Mouse (Mus musculus) kidney, postnatal 25 days (tissue): ENCODE measurements around the gene Cacna1e.

Experiments
- DNase-seq, 2 experiments: peaks; one replicate each; pipeline ENCODE4 v3.0.0; 2021; ENCODE audit warnings: mixed read lengths in 2 of 2

Cacna1e gene

DNA sequence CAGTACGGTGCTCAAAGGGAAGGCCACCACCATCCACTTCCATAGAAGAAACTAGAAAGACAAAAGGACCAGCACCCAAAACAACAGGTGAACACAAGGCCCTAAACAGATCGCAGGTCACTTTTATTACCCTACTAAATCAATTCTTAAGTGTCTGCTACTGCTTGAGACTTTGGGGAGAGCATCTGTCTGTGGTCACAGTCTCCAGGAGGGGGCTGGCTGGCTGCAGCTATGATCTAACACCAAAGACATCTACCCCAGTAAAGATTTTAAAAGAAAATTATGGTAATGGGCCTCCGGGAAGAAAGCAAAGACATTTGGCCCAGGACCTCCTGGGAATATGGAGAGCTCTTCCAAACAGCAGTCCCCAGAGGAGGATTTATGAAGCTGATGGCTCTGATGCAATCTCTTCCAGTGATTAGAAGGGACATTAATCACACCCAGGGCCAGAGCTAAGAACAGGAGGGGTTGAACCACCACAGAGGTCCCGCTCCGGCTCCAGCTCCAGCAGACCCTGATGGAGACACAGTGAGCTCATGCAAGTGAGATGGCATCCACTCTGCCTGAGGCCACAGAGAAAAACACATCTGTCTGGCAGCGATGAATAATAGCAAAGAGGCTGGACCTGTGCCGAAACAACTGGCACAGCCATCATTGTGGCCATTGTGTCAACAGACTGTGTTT lies 178.3 kb downstream of the Cacna1e start:
- DNase-seq, result no peak

DNA sequence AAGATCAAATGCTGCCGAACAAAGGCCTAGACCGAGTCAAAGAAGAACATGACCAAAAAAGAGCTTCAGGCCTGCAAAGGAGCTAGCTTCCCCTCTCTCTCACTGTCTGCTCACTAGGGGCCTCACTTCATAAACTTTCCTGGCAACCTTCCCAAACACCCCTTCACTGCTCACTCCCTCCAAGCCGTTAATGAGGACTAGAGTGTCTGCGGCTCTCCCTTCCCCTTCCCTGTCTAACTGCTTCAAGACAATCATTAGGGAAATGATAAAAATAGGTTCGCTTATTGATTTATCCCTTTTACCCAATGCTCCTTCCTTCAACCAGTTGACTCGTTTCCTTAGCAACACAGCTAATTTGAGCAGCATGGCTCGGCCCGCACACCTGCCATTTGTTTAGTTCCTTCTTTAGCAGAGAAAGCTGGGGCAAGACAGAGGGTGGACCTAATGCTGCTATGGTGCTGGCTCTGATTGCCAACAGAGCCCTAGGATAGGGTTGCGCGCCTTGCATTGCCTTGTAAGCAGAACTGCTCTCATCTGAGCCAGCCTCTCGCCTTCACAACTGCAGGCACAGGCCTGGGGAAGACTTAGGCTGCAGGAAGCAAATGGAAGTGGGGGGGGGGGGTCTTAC lies 179.6 kb downstream of the Cacna1e start:
- DNase-seq, result no peak

DNA sequence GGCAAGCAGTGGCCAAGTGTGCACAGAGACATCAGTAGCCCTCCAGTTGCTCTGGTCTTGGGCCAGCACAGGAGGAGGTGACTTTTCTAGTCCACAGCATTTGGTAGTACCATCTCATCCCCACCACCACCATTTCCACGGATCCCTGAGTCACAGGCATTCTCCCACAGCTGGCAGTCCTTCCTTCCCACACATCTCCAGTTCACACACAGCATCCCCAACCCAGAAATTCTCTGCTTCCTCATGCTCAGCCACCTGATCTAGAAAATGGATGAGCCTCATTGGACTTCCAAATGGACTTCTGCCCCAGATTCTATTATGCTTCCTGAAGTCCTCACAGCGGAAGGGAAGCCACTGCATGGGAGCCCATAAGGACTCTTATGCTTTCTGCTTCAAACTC lies 181.7 kb downstream of the Cacna1e start:
- DNase-seq, result no peak

DNA sequence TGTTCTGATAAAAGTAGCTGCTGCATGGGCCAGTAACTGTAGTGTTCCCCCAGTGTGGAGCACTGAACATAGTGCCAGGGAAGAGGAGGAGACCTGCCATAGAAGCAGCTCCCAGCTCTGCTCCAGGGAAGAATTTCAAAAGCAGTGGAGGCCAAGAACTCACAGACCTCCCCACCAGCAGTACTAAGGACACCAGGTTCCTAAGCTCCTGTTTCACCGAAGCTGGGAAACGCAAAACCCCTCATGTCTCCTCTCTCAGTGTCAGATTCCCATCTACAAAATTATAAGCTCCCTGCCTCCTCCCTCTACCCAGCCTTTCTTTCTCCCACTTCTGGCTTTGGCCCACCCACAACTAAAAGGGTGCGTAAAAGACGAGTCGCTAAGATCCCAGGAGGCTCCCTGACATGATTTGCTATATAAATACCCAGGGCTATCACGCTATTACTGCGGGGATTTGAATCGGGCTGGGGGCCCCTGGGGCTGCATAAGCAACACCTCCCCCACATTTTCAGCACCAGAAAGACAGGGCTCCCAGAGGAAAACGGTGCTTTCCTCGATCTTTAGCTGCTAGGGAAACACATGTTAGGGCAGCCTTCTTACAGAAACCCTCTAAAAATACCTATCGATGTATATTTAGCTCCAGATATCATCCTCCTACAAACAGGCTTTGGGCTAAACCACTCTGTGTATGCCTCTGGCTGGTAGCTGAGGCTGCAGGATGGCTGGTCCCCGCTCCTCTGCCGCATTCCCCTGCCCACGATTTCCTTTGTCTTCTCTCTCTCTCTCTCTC lies 195.2 kb downstream of the Cacna1e start:
- no peak for DNase-seq

DNA sequence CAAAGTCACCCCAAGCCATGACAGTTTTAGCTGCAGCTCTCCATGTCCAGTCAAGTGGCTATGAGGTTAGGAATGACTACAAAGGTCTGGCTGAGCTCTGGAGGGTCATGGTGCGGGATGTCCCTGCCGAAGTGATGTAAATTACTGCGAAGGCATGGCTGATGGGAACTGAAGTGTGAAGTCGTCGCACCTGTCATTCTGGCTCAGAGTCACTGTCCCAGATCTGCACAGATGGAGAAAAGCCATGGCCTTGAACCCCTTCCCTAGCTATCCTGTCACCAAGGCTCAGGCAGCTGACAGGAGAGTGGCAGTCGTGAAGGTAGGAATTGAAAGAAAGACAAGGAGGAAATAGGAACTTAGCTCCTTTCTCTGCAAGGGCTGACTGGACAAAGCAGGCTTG lies 197.4 kb downstream of the Cacna1e start:
- DNase-seq, result no peak

DNA sequence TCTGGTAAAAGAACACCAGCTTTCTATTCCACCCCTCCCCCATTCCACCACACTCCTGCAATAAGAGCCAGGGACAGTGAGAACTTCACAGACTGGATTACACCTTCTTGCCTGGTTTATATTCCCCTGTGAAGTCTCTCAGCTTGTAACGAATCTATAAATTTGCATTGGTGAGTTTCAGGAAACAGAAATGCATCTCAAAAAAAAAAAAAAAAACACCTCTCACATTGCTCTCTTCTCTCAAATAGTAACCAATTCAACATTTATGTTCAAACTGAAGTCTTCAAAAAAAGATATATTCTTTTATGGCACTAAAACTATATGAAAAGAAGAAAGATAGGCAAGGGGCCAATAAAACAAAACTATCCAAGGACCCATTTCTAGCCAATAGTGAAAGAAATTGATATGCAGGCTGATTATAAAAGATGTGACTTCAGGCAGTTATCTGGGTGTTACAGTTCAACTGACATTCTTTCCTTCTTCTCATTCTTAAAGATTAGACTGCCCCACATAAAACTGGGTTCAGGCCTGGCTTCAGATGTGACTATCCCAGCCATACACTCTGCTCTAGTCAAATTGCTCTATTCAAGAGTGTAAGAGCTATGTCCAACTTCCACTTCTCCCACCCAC lies 200.7 kb downstream of the Cacna1e start:
- DNase-seq, result no peak

DNA sequence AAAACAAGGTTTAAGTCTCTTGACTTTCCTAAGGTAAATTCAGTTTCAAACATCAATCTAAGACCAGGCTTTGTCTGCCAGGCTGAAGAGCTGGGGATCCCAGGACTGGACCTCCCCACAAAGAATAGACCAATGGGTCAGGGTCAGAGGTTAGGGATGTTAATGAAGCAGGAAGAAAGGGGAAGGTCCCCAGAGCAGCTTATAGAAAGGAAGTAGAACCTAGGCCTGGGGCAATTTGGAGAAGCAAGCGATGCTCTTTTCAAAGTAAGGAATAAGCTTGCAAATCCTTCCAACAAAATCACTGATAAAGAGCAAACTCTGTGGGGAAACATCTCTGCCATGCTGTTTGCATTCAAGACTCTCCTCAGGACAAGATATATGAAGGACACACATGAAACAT lies 205.3 kb downstream of the Cacna1e start:
- no peak for DNase-seq

DNA sequence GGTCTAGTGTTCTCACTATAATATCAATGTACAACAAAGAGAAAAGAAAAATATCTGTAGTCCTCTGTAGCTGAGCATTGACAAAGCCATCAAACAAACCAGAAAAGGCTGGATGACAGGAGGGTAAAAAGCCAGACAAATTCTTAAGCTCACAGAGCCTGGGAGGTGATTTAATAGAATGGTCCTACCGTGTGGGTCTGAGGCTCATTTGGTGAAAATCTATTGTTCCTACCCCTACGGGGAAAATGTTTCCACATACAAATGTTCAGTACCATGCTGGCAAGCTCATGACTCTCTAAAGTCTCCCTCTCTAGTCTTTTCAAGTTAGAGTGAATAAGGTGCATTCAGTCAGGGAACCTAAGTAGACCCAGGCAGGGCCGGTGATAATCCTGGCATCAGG lies 206.2 kb downstream of the Cacna1e start:
- DNase-seq, result no peak

DNA sequence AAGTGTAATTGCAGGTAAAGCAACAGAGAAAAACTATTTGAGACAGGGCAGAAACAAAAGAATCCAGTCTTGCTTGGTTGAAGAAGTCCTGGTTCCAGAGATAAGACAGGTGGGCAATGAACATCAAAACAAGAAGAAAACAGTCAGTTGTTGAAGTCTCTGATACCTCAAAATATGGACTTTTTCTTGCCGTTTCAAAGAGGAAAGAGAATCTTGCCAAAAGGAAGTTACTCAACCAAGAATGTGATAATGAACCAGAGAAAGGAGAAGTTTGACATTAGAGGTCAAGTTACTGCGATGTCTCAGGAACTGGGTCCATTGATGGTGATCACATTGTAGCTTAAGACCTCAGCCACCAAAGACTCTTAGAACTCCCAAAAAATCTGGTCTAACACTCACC lies 206.6 kb downstream of the Cacna1e start:
- no peak for DNase-seq

DNA sequence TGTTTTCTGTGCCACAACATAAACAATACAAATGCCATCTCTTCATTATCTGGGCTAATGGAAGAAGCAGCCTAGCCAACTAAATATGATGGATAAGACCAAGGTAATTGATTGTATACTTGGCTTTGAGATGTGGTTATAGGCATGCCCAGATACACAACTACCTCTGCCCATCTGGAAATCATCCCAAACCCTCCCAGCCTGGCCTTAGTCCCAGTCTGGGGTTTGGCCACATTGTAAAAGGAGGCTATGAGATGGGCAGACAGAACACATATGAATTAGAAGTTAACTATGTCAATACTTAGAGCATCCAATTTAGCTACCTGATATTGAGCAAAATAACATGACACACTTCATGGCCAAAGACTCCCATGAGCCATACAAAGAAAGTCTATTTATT lies 220.6 kb downstream of the Cacna1e start:
- no peak for DNase-seq

DNA sequence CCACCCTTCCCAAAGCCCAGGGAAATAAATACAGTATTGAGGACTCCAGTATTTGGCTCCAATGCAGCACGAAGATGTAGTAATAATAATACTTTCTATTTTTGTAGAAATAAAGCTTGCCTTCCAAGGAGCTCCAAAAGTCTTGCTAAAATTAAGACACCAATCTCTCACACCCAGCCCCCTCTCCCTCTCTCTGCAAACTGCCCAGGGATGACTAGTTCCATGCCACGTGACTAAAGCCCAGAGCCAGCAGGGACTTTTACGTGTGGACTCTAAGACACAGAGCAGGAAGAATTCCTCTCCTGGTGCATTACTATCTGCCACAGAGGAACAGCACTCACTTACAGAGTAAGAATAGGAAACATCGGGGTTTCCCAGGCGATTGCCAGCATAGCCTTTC lies 222.3 kb downstream of the Cacna1e start:
- DNase-seq, result no peak

DNA sequence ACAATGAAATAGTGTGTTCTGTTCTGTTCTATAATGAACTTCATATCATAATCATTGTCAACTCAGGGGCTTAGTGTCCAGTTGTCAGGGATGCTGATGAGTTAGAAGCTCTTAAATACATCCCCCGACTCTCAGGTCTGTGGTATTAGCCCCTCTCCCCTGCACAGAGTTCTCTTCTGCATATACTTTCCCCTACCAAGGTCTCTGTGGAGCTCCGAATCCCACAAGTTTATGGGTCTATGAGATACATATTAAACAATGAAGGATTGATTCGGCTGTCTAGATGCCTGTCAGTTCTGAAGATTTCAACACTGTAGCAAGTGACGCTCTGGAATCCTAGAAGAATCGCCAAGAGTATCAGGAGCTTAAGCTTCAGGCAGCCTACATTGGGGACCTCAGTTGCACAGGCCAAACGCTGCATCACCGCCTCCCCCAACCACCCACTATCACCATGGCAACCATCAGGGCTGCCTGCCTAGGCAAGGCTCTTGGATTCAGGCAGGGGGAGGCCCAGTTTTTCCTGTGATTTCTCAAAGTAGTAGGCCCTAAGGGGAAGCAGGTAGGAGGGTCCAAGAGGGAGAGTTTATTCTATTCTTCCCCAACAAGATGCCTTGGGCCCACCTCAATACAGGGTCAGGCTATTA lies 223.0 kb downstream of the Cacna1e start:
- DNase-seq, result no peak

DNA sequence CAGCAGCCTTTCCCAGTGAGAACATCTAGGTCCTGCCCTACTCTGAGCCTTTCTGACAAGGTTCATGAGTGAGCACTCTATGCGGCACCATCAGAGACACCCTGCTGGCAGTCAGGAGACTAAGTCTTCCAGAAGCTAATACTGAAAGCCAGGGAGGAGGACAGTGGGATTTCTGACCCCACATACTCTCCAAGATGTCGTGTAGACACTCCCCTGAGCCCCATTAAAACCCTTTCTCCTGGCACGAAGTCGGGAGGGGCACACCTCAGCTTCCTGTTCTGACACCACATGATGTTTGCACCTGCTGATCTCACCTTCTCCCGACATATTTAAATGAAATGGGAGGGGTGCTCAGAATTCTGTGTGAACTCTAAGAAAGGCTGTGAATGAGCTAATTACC lies 226.9 kb downstream of the Cacna1e start:
- no peak for DNase-seq

DNA sequence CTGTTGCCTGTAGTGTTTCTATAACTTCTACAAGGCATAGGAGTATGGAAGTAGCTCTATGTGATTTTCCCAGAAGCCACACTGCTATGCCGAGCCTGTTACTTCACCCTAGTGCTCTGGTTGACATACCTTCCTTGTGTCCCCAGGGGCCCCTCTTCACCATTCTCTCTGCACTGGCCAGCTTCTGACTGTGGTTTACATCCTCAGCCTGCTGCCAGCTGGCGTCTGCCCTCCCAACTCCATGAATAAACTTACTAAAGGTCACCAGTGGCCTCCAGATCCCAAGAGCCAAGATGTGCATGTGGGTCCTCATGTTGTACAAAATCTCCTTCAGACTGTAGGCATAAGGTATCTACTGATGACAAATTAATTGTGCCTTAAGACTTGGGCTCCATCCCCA lies 230.3 kb downstream of the Cacna1e start:
- DNase-seq, result no peak

DNA sequence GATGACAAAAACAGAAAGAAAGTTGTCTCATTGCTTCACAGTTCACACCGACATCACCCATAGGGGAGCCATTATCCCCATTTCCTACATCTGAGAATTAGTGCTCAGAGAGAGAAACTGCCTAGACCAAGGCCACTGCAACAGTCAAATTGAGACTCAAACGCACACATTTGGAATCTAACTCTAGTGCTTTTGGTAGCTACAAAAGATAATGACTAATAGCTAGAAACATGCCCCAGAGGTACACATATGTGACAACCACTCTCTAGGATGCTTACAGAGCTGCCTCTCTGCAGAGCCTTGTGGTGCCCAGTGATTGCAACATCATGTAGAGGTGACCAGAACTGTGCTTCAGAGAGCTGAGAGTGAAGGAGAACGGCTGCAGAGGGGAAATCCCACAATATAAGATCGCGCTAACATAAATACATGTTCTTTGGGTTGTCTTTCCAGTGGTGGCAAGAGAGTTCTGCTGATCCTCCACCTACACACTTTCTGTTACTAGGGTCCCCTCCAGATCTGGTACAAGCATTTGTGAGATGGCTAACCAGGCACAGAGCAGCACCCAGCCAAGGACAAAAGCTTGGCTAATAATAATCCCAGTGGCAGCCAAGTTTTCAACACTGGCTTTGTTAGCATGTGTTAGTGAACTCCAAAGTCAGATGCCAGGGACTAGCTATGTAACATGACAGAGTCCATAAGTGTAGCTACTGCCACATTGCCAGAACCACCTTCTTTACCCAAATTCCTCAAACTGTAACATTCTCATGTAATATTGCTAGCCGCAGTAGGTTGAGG lies 237.9 kb downstream of the Cacna1e start:
- no peak for DNase-seq

DNA sequence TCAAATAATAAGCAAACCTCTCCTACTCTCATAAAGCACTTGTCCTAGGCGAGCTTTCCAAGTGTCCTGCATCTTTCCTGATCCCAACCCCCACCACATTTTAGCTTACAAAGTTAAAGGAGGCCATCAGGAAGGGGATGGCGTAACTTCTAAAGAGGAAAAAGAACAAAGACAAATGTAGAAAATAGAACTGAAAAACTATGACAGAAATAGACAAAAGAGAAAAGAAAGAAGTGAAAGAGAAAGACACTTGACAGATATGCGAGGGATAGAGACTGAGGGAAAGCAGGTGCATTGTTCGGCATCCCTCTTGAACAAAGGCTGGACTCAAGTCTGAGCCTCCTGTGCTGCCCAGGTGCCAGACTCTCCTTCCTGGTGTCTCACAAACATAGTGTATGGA lies 246.5 kb downstream of the Cacna1e start:
- no peak for DNase-seq

DNA sequence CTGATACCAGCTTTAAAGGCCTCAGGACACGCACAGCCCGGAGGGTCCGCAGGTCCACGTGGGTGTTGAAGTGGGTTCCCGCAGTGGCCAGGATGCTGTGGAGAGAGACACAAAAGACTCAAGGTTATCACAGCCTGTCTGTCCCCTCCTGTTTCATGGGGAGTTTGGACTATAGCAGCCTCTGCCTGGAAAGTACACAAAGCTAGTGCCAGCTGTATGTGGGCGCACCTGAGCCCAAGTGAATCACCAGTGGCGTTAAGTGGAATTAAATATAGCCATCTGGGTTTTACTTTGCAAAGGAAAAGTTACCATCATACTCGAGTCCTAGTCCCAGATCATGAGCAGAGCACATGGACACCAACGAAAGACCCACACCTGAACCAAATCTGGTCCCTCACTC lies 248.5 kb downstream of the Cacna1e start:
- DNase-seq, result no peak

DNA sequence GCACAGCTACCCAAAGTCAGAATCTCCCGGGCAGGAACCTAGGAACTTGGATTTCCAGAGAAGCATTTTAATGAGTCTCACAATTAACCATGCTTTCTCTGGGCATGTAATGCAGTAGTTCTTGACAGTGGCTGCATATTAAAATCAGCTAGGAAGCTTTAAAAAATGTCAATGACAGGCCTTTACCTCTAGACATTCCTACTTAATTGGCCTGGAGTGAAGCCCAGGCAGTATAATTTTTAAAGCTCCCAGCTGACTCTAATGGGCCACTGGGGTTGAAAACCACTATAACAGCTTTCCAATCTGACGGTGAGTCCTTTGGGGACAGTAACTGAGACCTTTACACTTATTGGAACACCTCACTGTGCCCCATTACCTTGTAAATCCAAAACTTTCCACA lies 251.4 kb downstream of the Cacna1e start:
- no peak for DNase-seq

DNA sequence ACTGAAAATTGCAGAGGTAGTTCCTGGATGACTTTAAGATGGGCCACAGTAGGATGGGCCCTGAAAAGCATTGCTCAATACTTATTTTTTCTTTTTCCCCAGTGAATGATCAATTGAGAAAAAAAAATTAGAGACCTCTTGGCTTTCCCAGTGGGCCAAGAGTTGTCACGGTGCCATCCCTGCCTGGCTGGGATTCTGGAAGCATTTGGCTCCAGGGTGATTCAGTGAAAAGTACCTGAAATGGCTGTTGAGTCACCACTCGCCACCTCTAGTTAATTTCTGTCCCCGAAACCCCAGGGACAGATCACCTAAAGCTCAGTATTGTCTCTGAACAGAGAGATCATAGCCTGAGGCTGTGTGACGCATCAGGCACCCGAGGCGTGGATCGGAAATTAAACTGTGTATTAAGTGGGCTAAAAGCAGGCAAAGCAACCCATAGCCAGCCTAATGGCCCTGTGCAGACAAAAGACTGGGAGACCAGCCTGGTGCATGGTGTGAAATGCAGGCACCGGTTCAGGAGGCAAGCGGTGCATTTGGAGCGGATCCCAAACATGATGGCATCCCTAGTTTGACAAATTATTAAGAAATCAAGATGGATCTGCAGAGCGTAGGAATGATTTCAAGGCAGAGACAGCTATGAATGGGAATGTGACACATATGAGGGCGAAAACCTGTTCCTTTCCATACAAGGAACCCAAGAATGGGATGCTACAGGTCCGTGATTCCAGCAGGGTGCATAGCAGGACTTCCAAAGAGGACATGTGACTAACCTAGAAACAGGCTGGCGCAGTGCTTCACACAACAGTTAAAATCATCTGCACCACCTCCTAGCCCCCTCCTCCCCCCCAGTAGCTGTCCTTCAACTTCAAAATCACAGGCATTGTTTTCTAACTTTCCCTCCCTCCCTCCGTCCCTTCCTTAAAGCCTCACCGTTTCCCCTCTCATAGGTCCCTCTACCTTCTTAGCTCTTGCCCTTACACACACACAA lies 261.3 kb downstream of the Cacna1e start:
- DNase-seq, result no peak

DNA sequence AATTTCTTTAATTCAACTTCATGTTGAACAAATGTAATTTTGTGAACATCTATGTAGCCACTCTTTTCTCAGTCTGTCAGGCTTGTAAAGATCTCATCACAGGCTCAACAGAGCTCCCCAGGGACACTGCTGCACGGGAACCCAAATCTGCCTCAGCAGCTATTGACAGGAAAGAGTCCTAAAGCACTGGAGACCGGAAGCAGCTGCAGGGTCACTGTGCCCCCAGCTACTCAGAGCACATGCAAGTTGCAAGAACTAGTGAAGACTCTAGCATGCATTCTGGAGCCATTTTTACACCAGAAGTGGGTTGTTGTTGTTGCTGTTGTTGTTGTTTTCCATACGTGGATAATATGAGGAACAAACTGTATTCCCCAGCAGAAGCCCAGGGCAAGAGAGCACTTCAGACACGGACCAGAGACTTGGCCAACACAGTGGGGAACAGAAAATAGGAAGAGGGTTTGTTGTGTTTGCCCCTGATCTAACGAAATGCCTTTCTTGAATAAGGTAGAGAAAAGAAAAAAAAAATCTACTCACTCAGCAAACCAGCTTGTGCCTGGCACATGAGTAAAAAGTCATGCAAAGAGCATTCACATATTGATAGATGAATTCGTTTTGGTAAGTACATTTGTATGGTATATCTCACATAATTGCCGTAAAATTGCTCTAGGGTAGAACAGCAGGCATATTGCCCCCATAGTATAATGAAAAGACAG lies 266.4 kb downstream of the Cacna1e start:
- DNase-seq, result no peak
